Mouse (Mus musculus) liver (tissue): ENCODE data around the gene Wdr4.
"Not testable (repeated sequence)": the region's sequence is repeated elsewhere in the genome, so short reads cannot be mapped to it uniquely, and the experiment has no call there.

Experiments used
- DNase-seq: peaks from one replicate; pipeline ENCODE4 v3.0.0-alpha.2; 2020; ENCODE audit warnings: mixed read lengths

The Wdr4 gene

DNA sequence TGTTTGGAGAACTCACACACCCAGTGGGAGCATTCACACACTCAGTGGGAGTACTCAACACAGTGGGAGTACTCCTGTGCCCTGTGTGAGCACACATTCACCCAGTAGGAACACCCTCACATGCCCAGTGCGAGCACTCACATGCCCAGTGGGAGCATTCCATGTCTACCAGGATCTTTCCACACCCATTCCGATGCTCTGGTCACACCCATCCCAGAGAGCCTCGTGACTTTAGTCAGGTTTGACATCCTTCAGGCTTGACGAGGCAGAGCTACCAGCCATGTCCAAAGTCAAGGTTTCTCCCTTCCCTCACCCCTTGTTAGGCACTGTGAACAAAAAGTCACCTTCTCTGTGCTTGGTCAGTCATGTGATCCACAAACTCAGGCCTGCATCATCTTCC lies 15.6 kb upstream of the Wdr4 start:
- DNase-seq = no peak

DNA sequence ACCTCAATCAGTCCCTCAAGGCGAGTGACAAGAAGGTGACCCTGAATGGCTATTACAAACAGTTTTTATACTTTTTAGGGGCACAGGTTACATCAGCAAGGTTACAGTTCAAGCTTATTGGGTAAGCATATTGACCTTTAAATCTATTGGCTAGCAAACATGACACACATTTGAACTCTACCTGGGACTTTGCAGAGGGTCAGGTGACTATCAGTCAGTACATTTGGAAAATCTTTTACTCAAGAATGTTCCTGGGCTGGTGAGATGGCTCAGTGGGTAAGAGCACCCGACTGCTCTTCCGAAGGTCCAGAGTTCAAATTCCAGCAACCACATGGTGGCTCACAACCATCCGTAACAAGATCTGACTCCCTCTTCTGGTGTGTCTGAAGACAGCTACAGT lies 12.6 kb upstream of the Wdr4 start:
- not testable (repeated sequence) for DNase-seq

- no peak for DNase-seq
Observed at GRCm38 (mm10) chr17:31531441-31532158, 11.8 kb upstream of the Wdr4 start.

DNA sequence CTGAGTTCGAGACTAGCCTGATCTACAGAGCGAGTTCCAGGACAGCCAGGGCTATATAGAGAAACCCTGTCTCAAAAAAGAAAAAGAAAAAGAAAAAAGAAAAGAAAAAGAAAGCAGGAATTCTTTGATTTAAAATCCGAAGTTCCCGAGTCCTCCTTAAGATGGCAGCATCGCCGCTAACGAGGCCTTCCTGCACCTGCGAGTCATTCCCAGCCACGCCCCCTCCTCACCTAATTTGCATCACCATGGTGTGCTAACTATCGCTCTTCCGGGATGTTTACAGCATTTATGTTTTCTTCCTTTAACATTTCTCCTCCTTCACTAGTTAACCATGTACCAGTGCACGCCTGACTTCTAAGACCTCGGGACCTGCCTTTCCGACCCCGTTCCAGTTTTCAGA lies 9.5 kb upstream of the Wdr4 start:
- DNase-seq = peak; percentile 32

GRCm38 (mm10) chr17:31525816-31526215 lies 6.0 kb upstream of the Wdr4 start:
- DNase-seq = no peak

GRCm38 (mm10) chr17:31525114-31525513 lies 5.3 kb upstream of the Wdr4 start:
- no peak for DNase-seq

GRCm38 (mm10) chr17:31521948-31522347 lies 2.2 kb upstream of the Wdr4 start:
- no peak for DNase-seq

- DNase-seq = peak; percentile 46
Observed at GRCm38 (mm10) chr17:31520895-31521294, 1.1 kb upstream of the Wdr4 start.

- no peak for DNase-seq
Observed at GRCm38 (mm10) chr17:31519344-31519945, 335 bp downstream of the Wdr4 start.

DNA sequence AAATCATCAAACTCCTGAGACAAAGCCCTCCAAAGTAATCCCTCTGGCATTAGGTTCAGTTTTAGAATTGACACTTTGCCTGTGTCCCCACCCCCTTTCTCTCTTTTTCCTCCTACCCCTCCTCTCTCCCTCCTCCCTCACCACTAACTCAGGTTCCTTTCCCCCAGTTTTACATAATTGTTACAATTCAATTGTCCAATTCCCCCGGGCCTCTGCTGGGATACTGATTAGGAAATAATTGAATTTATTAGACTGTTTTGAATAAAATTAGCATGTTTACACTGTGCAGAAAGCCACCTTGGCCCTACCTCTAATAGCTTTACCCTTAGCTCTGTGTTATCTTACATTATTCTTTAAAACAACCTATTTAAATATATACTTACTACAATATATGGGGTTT lies 5.1 kb downstream of the Wdr4 start:
- DNase-seq = no peak

- no peak for DNase-seq
Observed at GRCm38 (mm10) chr17:31512593-31512992, 7.2 kb downstream of the Wdr4 start.

DNA sequence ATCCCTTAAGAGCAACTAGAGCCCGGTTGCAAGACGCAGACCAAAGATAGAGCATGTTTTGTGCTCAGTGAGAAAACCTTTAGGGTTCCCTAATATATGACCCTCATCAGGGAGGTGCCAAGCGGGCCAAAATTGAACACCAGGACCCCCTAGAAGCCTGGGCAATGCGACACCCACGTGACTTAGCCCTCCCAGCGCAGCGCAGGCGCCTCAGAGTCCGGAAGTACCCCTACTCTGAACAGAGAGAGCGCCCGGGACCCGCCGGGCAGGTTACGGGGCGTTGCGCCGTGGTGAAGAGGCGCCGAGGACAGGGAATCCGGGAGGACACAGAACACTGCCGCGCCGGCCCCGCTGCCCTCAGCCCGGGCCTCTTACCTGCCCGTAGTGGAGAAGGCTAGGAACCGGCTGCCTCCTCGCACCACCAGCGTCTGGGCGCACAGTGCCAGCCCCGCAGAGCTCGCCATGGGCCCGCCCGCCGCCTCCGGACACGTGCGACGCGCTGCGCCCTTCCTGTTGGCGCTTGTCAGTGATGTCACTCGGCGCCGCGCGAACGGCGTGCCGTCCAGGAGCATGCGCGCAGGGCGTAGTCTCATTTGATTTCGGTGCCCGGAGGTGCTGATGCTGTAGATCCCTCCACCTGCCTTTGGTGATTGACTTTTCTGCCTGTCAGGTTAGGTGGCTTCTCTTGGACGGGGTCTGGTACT lies 7.8 kb downstream of the Wdr4 start:
- peak; percentile 91 for DNase-seq

DNA sequence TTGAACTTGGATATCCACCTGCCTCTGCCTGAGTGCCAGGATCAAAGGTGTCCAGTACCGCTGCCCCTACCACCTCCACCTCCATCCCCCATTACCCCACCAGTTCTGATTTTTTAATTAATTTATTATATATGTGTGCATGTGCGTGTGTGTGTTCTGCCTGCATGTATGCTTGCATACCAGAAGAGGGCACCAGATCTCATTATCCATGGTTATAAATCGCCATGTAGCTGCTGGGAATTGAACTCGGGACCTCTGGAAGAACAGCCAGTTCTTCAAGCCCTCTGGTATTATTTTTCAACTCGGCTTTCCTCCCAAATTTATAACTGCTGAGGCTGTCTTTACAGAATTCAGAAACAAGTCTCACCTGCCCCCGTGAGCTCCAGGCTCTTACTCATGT lies 8.8 kb downstream of the Wdr4 start:
- no peak for DNase-seq

DNA sequence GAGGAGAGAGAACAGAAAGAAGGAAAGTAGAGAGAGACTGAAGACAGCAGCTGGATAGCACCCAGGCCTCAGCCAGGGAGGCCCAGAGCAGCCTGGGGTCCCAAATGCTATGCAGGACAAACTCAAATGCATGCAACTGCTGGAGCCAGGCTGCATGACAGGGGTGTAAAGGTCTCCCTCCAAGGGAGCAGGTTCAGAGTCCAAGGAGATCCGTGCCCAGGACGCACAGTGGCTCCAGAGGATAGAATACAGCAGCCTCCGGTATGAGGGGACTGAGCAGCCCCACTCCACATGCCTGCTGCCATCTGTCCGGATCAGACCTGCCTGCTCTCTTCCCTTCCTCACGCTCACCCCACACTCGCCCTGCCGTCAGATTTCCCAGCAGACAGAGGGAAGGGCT lies 13.5 kb downstream of the Wdr4 start:
- no peak for DNase-seq

GRCm38 (mm10) chr17:31505013-31505412 lies 14.8 kb downstream of the Wdr4 start:
- DNase-seq = no peak

GRCm38 (mm10) chr17:31503936-31504335 lies 15.8 kb downstream of the Wdr4 start:
- no peak for DNase-seq

DNA sequence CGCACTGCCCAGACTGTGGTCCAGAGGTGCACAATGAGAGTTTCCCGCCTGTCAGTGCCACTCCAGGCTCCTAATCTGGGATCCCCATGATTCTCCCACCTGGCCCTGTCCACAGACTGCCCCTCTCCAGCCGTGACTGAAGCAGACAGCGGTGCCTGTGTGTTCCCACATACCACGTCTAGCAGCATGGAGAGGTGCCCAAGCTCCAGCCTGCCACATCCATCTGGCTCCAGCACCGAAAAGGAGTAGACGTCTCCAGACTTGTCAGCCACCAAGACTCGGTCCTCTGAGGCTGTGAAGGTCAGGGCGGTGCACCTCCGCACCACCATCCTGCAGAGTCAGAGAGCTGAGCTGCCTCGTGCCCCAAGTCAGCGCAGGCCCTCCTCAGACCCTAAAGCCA lies 16.4 kb downstream of the Wdr4 start:
- no peak for DNase-seq

DNA sequence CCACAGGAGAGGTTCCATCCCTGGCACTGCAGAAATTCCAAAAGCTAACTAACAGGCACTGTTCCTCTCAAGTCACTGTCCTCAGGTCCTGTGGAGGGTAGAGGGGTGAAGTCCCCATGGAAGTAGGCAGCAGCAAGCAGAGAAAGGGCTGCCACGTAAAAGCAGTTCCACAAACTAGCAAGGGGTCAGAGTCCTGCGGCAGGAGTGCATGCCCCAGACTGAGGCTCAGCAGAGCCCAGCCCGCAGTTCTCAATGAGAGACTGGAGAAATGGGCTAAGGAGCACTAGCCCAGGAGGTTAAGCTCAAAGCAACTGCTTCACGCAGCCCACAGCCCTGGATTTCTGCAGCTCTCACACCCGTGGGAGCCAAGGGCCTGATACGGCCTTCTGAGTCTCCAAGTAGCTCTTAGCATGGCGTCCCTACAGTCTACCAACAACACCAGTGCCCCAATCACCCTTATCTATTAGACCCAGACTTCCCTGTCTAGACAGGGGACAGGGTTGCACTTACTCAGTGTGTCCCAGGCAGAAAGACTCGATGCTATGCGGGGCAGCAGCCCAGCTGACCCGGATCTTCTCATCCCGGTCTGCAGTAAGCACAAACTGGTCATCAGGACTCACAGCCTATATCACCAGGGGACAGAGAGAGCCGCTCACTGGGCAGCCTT lies 17.4 kb downstream of the Wdr4 start:
- peak; percentile 46 for DNase-seq

- DNase-seq = no peak
Observed at GRCm38 (mm10) chr17:31500908-31501307, 18.9 kb downstream of the Wdr4 start.

DNA sequence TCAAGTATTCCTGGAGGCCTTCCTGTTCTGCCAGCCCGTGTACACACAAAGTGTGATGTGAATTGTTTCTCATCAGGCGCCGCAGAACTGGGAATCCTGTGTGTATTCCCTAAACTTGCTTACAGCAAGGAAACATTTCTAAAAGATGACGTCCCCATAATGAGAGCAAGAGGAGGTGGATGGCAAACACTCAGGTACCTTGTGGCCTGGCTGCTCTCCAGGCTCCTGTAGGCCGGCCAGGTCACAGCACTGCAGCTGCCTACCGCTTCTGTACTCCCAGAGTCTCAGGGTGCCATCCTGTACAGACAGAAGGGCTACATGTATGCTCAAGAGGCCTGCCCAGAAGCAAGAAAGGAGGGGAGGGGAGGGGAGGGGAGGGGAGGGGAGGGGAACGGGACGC lies 19.4 kb downstream of the Wdr4 start:
- no peak for DNase-seq

DNA sequence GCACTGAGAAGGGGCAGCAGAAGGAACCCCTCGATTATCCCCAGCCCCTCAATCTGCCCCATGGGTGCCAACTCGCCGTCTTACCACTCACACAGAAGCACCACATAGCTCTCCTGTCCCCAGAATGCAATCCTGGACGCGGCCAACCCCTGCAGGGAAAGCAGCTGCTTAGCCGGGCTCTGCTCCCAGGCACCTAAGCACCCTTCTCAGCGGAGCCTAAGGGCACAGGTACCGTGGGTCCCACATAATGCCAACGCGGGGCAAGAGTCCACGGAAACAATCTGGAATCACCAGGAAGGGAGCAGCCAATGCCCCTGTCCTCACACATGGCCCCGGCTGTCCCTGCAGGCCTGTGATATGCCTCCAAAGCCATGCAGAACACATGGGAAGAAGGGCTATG lies 20.1 kb downstream of the Wdr4 start:
- DNase-seq = no peak

GRCm38 (mm10) chr17:31497726-31498125 lies 22.1 kb downstream of the Wdr4 start:
- no peak for DNase-seq

- no peak for DNase-seq
Observed at GRCm38 (mm10) chr17:31494989-31495388, 24.8 kb downstream of the Wdr4 start.

DNA sequence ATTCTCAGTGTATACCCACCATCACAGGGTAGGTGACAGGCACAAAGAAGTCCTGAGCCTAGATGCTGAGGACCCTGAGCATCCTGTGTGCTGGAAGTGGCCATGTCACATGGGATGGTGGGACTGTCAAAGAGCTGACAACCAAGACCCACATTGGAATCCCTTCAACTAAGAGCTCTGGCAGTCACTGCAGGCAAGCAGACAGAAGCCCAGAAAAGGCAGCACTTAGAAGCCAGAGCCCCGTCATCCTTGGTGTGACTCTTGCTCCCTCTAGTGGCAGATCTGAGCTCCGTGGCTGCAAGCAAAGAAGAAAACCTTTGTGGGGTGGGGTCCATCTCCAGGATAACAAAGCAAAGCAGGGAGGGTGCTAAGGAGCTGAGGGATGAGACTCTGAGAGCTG lies 27.4 kb downstream of the Wdr4 start:
- peak; percentile 68 for DNase-seq
